13 mouse cellular contexts compared by ENCODE assay signal in genomic region chr11:59161398-59161797, GRCm38 (mm10). TPM values are rescaled to one million over a fixed set of nuclear protein-coding genes. Genes with fewer than 3 reads are reported as not detected.
DNase-seq lines count a peak whose midpoint lies in the region; ATAC-seq lines count a peak whose summit lies in the region.
"Had no signal": no experiment of that assay in that cellular context is flagged by ENCODE, and none has a peak within 500 bp of the region (broad histone marks: within the 10 kb centered on the region; RNA-seq: fewer than 3 reads in every experiment).

No protein-coding gene starts in this region.

- no peaks in the 10 kb centered on the region for H3K9me3 ChIP-seq in midbrain, embryonic 13.5 days
- H3K9me3 ChIP-seq in midbrain, embryonic 14.5 days (ENCODE audit: control insufficient read depth, low read length), result no peaks in the 10 kb centered on the region
- no peaks in the 10 kb centered on the region for H3K9me3 ChIP-seq in liver, embryonic 11.5 days (ENCODE audit: control insufficient read depth, low read length)
- H3K9me3 ChIP-seq in midbrain, embryonic 10.5 days (replicated peaks), result no peaks in the 10 kb centered on the region
- H3K9me3 ChIP-seq: forebrain, embryonic 13.5 days had no signal

- no peak overlapping the region for H3K4me3 ChIP-seq in midbrain, embryonic 13.5 days (replicated peaks)
- H3K4me3 ChIP-seq in midbrain, embryonic 14.5 days (replicated peaks; ENCODE audit: low read depth, low read length), result no peak overlapping the region
- no peak overlapping the region for H3K4me3 ChIP-seq in liver, embryonic 11.5 days (ENCODE audit: low read depth, low read length)
- H3K4me3 ChIP-seq in midbrain, embryonic 10.5 days, result no peak overlapping the region
- H3K4me3 ChIP-seq: forebrain, embryonic 13.5 days had no signal

- peaks cover 26% of the 10 kb centered on the region for H3K36me3 ChIP-seq in midbrain, embryonic 13.5 days
- peaks cover 22% of the 10 kb centered on the region for H3K36me3 ChIP-seq in midbrain, embryonic 14.5 days (ENCODE audit: control insufficient read depth, insufficient read depth, low read length)
- peaks cover 14% of the 10 kb centered on the region for H3K36me3 ChIP-seq in liver, embryonic 11.5 days (ENCODE audit: control insufficient read depth, insufficient read depth, low read length)
- H3K36me3 ChIP-seq in midbrain, embryonic 10.5 days, result peaks cover 20% of the 10 kb centered on the region

- WGBS in midbrain, embryonic 13.5 days, result 79% methylated on average over 5 of the region's 5 CpGs
- WGBS in midbrain, embryonic 14.5 days, result 75% methylated on average over 5 of the region's 5 CpGs
- 83% methylated on average over 5 of the region's 5 CpGs for WGBS in liver, embryonic 11.5 days
- WGBS in midbrain, embryonic 10.5 days, result 84% methylated on average over 5 of the region's 5 CpGs

- H3K27ac ChIP-seq in midbrain, embryonic 13.5 days, result no peak overlapping the region
- no peak overlapping the region for H3K27ac ChIP-seq in midbrain, embryonic 14.5 days (replicated peaks; ENCODE audit: low read depth, low read length)
- no peak overlapping the region for H3K27ac ChIP-seq in liver, embryonic 11.5 days (ENCODE audit: low read depth, low read length)
- H3K27ac ChIP-seq in midbrain, embryonic 10.5 days (replicated peaks), result no peak overlapping the region
- H3K27ac ChIP-seq: forebrain, embryonic 13.5 days; hindbrain, embryonic 14.5 days had no signal

- ATAC-seq in midbrain, embryonic 13.5 days, result no peak
- no peak for ATAC-seq in midbrain, embryonic 14.5 days (ENCODE audit: low FRiP score, low TSS enrichment)
- ATAC-seq in liver, embryonic 11.5 days (replicated peaks; ENCODE audit: low FRiP score), result no peak
- ATAC-seq: forebrain, embryonic 13.5 days; Patski had no signal

- peaks cover 21% of the 10 kb centered on the region for H3K4me1 ChIP-seq in midbrain, embryonic 13.5 days (replicated peaks)
- peaks cover 19% of the 10 kb centered on the region for H3K4me1 ChIP-seq in midbrain, embryonic 14.5 days (ENCODE audit: control insufficient read depth, insufficient read depth, low read length)
- peaks cover 28% of the 10 kb centered on the region for H3K4me1 ChIP-seq in liver, embryonic 11.5 days (replicated peaks; ENCODE audit: control insufficient read depth, insufficient read depth, low read length)
- H3K4me1 ChIP-seq in midbrain, embryonic 10.5 days, result peaks cover 21% of the 10 kb centered on the region

- DNase-seq in heart, adult 11 months, result peak; percentile 96
- no peak for DNase-seq in heart, postnatal 25 days (ENCODE audit: low spot score)
- DNase-seq in midbrain, embryonic 14.5 days, result no peak
- no peak for DNase-seq in liver, embryonic 11.5 days (ENCODE audit: low spot score)
- DNase-seq in telencephalon, adult 2 months (ENCODE audit: low read depth, low spot score), result peak; percentile 16
- no peak for DNase-seq in midbrain, embryonic 10.5 days (ENCODE audit: low spot score)
- no peak for DNase-seq in urinary bladder, postnatal 25 days (ENCODE audit: low spot score)
- DNase-seq: layer of hippocampus, postnatal 36 days had no signal

- H3K9ac ChIP-seq in midbrain, embryonic 13.5 days (replicated peaks), result 0 out of 2 replicates have a peak overlapping the region, but pooled peaks have one; percentile 28
- no peak overlapping the region for H3K9ac ChIP-seq in midbrain, embryonic 14.5 days (replicated peaks; ENCODE audit: low read length)
- H3K9ac ChIP-seq in liver, embryonic 11.5 days (ENCODE audit: low read depth, low read length), result peak overlapping the region; percentile 22; the same call in 1 of the 2 replicates
- H3K9ac ChIP-seq: forebrain, embryonic 13.5 days; hindbrain, embryonic 14.5 days had no signal

- no peak overlapping the region for H3K4me2 ChIP-seq in midbrain, embryonic 13.5 days (replicated peaks)
- H3K4me2 ChIP-seq in midbrain, embryonic 14.5 days (ENCODE audit: low read length), result no peak overlapping the region
- H3K4me2 ChIP-seq in liver, embryonic 11.5 days, result peak overlapping the region; percentile 92; the same call in 1 of the 2 replicates
- H3K4me2 ChIP-seq: forebrain, embryonic 13.5 days had no signal

- no peaks in the 10 kb centered on the region for H3K27me3 ChIP-seq in midbrain, embryonic 13.5 days
- no peaks in the 10 kb centered on the region for H3K27me3 ChIP-seq in midbrain, embryonic 14.5 days (ENCODE audit: control insufficient read depth, insufficient read depth, low read length)
- no peaks in the 10 kb centered on the region for H3K27me3 ChIP-seq in liver, embryonic 11.5 days (replicated peaks; ENCODE audit: control insufficient read depth, insufficient read depth, low read length)
- H3K27me3 ChIP-seq in midbrain, embryonic 10.5 days (ENCODE audit: low read depth, poor library complexity, severe bottlenecking), result no peaks in the 10 kb centered on the region
- H3K27me3 ChIP-seq: forebrain, embryonic 13.5 days; Patski had no signal

- intact Hi-C loops in heart, postnatal 25 days (cut with DNase I), result loop anchor here (2.0 to 5.0 kb wide), 3 partner anchors 23 to 66 kb away; partner anchors contain the start of genes Arf1 and Mrpl55

RNA-seq across cellular contexts. Expression of gene Iba57, which starts 2.1 kb away (rescaled TPM):
- total RNA-seq in heart, postnatal 25 days (2021), result 10 to 100 TPM; 15.1 to 16.1 TPM
- 7.2 and 7.6 TPM in 2 replicates for polyA plus RNA-seq in midbrain, embryonic 13.5 days (2015; fragmentation: Nextera tagmentation; extraction: Ambion mirVana)
- 3.1 and 6.3 TPM in 2 replicates for polyA plus RNA-seq in midbrain, embryonic 14.5 days (2014; fragmentation: Nextera tagmentation; extraction: Ambion mirVana)
- polyA plus RNA-seq in liver, embryonic 11.5 days (2014; fragmentation: Nextera tagmentation; extraction: Ambion mirVana), result 6.8 and 6.9 TPM in 2 replicates
- 5.2 and 5.4 TPM in 2 replicates for polyA plus RNA-seq in midbrain, embryonic 10.5 days (2016; fragmentation: Nextera tagmentation; extraction: Ambion mirVana)

RNA-seq across cellular contexts. Expression of gene Gjc2, which starts 21.6 kb away (rescaled TPM):
- total RNA-seq in heart, postnatal 25 days (2021), result 1 to 10 TPM in 1 of 2 experiments, under 1 TPM in 1; 0.98 to 1.5 TPM
- 0.35 TPM in 1 of 2 replicates, not detected in the other for polyA plus RNA-seq in midbrain, embryonic 13.5 days (2015; fragmentation: Nextera tagmentation; extraction: Ambion mirVana)
- 0.18 TPM in 1 of 2 replicates, not detected in the other for polyA plus RNA-seq in midbrain, embryonic 14.5 days (2014; fragmentation: Nextera tagmentation; extraction: Ambion mirVana)
- 0.07 TPM in 1 of 2 replicates, not detected in the other for polyA plus RNA-seq in liver, embryonic 11.5 days (2014; fragmentation: Nextera tagmentation; extraction: Ambion mirVana)
- not detected in 2 replicates for polyA plus RNA-seq in midbrain, embryonic 10.5 days (2016; fragmentation: Nextera tagmentation; extraction: Ambion mirVana)
- total RNA-seq: common myeloid progenitor, adult 5-6 weeks had no signal
- polyA plus RNA-seq: forebrain, embryonic 13.5 days had no signal

RNA-seq across cellular contexts. Expression of gene Obscn, which starts 25.2 kb away (rescaled TPM):
- 100 to 1,000 TPM; 626 to 647 TPM for total RNA-seq in heart, postnatal 25 days (2021)
- 0.04 and 0.08 TPM in 2 replicates for polyA plus RNA-seq in midbrain, embryonic 13.5 days (2015; fragmentation: Nextera tagmentation; extraction: Ambion mirVana)
- polyA plus RNA-seq in midbrain, embryonic 14.5 days (2014; fragmentation: Nextera tagmentation; extraction: Ambion mirVana), result 0.37 and 0.43 TPM in 2 replicates
- 0.64 and 1.2 TPM in 2 replicates for polyA plus RNA-seq in liver, embryonic 11.5 days (2014; fragmentation: Nextera tagmentation; extraction: Ambion mirVana)
- 0.01 TPM in 2 replicates for polyA plus RNA-seq in midbrain, embryonic 10.5 days (2016; fragmentation: Nextera tagmentation; extraction: Ambion mirVana)
- total RNA-seq: common myeloid progenitor, adult 5-6 weeks had no signal

RNA-seq across cellular contexts. Expression of gene Guk1, which starts 30.6 kb away (rescaled TPM):
- total RNA-seq in heart, postnatal 25 days (2021), result 10 to 100 TPM; 85.4 to 92.6 TPM
- 155 and 159 TPM in 2 replicates for polyA plus RNA-seq in midbrain, embryonic 13.5 days (2015; fragmentation: Nextera tagmentation; extraction: Ambion mirVana)
- 205 and 261 TPM in 2 replicates for polyA plus RNA-seq in midbrain, embryonic 14.5 days (2014; fragmentation: Nextera tagmentation; extraction: Ambion mirVana)
- polyA plus RNA-seq in liver, embryonic 11.5 days (2014; fragmentation: Nextera tagmentation; extraction: Ambion mirVana), result 131 and 134 TPM in 2 replicates
- polyA plus RNA-seq in midbrain, embryonic 10.5 days (2016; fragmentation: Nextera tagmentation; extraction: Ambion mirVana), result 98.5 and 115 TPM in 2 replicates

RNA-seq across cellular contexts. Expression of gene Mrpl55, which starts 40.9 kb away (rescaled TPM):
- 100 to 1,000 TPM; 118 to 122 TPM for total RNA-seq in heart, postnatal 25 days (2021)
- polyA plus RNA-seq in midbrain, embryonic 13.5 days (2015; fragmentation: Nextera tagmentation; extraction: Ambion mirVana), result 95.9 and 96.5 TPM in 2 replicates
- polyA plus RNA-seq in midbrain, embryonic 14.5 days (2014; fragmentation: Nextera tagmentation; extraction: Ambion mirVana), result 87.7 and 108 TPM in 2 replicates
- polyA plus RNA-seq in liver, embryonic 11.5 days (2014; fragmentation: Nextera tagmentation; extraction: Ambion mirVana), result 104 and 106 TPM in 2 replicates
- polyA plus RNA-seq in midbrain, embryonic 10.5 days (2016; fragmentation: Nextera tagmentation; extraction: Ambion mirVana), result 116 and 131 TPM in 2 replicates

Comparison
In these comparisons a context has a peak if more than half of its experiments do, and no peak if none do; other contexts are left out.
1. DNase-seq: peak in heart, adult 11 months (single experiment) and telencephalon, adult 2 months (single experiment); none in heart, postnatal 25 days (single experiment), midbrain, embryonic 14.5 days (single experiment), liver, embryonic 11.5 days (single experiment), midbrain, embryonic 10.5 days (single experiment) and urinary bladder, postnatal 25 days (single experiment).